Mouse (Mus musculus): ENCODE results near the gene Alppl2. TPM values are rescaled to one million over a fixed set of nuclear protein-coding genes. Genes with fewer than 3 reads are reported as not detected.
A peak's percentile ranks its signal among the peaks of the same experiment; 100 is the strongest.

Alppl2 gene
- 0.53 and 0.83 TPM in 2 replicates for polyA plus RNA-seq (2012; rRNA removed)

GRCm38 (mm10) chr1:87089828-87090227, at the start of gene Alppl2:
Alppl2 (minus strand) TSS chr1:87089928.
- Histone ChIP-seq H3K4me3 (ENCODE audit: control insufficient read depth, insufficient read depth, low read length) (no peak within 1 kb of the TSS), H3K27me3 (ENCODE audit: control insufficient read depth, insufficient read depth, low read length) (no peaks in the 10 kb centered on the region), H3K36me3 (ENCODE audit: control insufficient read depth, insufficient read depth, low read length) (no peaks in the 10 kb centered on the region), H3K27ac (ENCODE audit: control insufficient read depth, insufficient read depth, low read length) (no peak within 1 kb of the TSS), H3K4me1 (replicated peaks; ENCODE audit: control insufficient read depth, insufficient read depth, low read length) (no peaks in the 10 kb centered on the region)
- no peak for DNase-seq
- 81% methylated on average over 4 of the region's 4 CpGs for WGBS
- TF ChIP-seq CTCF (IDR thresholded peaks at IDR 0.05; ENCODE audit: borderline replicate concordance, control insufficient read depth, extremely low read depth, insufficient read depth, low read length, poor library complexity) (no peak), POLR2A (IDR thresholded peaks at IDR 0.05; ENCODE audit: control insufficient read depth, extremely low read depth, insufficient read depth, low read length, poor library complexity) (no peak)

- Histone ChIP-seq H3K36me3 (ENCODE audit: control insufficient read depth, insufficient read depth, low read length) (no peaks in the 10 kb centered on the region), H3K4me1 (replicated peaks; ENCODE audit: control insufficient read depth, insufficient read depth, low read length) (no peaks in the 10 kb centered on the region), H3K27ac (ENCODE audit: control insufficient read depth, insufficient read depth, low read length) (no peak overlapping the region), H3K27me3 (ENCODE audit: control insufficient read depth, insufficient read depth, low read length) (no peaks in the 10 kb centered on the region; the same call in 1 of the 2 replicates), H3K4me3 (ENCODE audit: control insufficient read depth, insufficient read depth, low read length) (no peak overlapping the region)
- no peak for DNase-seq
- WGBS = 85% methylated on average over 4 of the region's 4 CpGs
- no peak for TF ChIP-seq POLR2A (IDR thresholded peaks at IDR 0.05; ENCODE audit: control insufficient read depth, extremely low read depth, insufficient read depth, low read length, poor library complexity)
- no peak for TF ChIP-seq CTCF (IDR thresholded peaks at IDR 0.05; ENCODE audit: borderline replicate concordance, control insufficient read depth, extremely low read depth, insufficient read depth, low read length, poor library complexity)
Measured at GRCm38 (mm10) chr1:87131803-87132202, 42.1 kb upstream of the Alppl2 start.

DNA sequence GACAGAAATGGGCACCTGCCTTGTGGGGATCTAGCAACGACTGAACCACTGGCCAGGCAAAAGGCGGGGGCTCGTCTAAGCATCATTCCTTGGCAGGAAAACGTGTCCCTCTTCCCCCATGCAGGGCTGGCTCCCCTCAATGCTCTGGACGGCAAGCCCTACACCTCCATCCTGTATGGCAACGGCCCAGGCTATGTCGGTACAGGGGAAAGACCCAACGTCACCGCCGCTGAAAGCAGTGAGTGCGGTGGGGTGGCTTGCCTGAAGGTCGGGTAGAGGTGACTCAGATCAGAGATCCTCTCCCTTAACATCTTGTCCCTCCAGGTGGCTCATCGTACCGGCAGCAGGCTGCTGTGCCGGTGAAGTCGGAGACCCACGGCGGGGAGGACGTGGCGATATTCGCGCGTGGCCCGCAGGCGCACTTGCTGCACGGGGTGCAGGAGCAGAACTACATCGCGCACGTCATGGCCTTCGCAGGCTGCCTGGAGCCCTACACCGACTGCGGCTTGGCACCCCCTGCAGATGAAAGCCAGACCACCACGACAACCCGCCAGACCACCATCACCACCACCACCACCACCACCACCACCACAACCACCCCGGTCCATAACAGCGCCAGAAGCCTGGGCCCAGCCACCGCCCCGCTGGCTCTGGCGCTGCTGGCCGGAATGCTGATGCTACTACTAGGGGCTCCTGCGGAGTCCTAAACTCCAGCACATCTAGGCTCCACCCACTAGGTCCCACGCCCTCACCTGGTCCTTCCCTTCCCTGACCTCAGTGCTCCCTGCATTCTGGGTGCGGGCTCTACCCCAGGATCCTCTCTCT, 37.7 kb upstream of the Alppl2 start:
- TF ChIP-seq POLR2A (IDR thresholded peaks at IDR 0.05; ENCODE audit: control insufficient read depth, extremely low read depth, insufficient read depth, low read length, poor library complexity) (no peak), CTCF (IDR thresholded peaks at IDR 0.05; ENCODE audit: borderline replicate concordance, control insufficient read depth, extremely low read depth, insufficient read depth, low read length, poor library complexity) (no peak)
- Histone ChIP-seq H3K4me1 (replicated peaks; ENCODE audit: control insufficient read depth, insufficient read depth, low read length) (no peaks in the 10 kb centered on the region), H3K27me3 (ENCODE audit: control insufficient read depth, insufficient read depth, low read length) (peaks cover 3% of the 10 kb centered on the region; the same call in 1 of the 2 replicates), H3K4me3 (ENCODE audit: control insufficient read depth, insufficient read depth, low read length) (no peak overlapping the region), H3K36me3 (ENCODE audit: control insufficient read depth, insufficient read depth, low read length) (no peaks in the 10 kb centered on the region), H3K27ac (ENCODE audit: control insufficient read depth, insufficient read depth, low read length) (no peak overlapping the region)
- peak; percentile 24 for DNase-seq
- WGBS = 19% methylated on average over 43 of the region's 43 CpGs

DNA sequence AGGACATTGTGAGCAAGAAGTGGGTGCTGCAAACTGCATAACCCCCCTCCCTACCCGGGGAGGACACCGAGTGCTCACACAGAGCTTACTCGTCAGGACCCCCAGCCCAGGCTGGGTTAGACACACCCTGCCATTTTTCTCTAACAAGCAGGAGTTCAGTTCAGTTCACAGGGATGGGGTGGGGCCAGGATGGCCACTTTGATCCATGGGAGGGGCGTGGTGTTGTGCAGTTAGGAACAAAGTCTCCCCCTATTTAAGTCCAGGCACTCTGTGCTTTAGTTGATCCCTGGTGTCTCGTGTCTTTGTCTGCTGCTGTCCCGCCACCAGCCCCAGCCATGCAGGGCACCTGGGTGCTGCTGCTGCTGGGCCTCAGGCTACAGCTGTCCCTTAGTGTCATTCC, 34.9 kb upstream of the Alppl2 start, which contains the start of gene Akp3:
Akp3 (plus strand) TSS at position 301 of the 400 bp plus-strand sequence.
- Histone ChIP-seq H3K36me3 (ENCODE audit: control insufficient read depth, insufficient read depth, low read length) (no peaks in the 10 kb centered on the region), H3K27me3 (ENCODE audit: control insufficient read depth, insufficient read depth, low read length) (peaks cover 3% of the 10 kb centered on the region; the same call in 1 of the 2 replicates), H3K4me1 (replicated peaks; ENCODE audit: control insufficient read depth, insufficient read depth, low read length) (no peaks in the 10 kb centered on the region), H3K27ac (ENCODE audit: control insufficient read depth, insufficient read depth, low read length) (no peak within 1 kb of the TSS), H3K4me3 (ENCODE audit: control insufficient read depth, insufficient read depth, low read length) (no peak within 1 kb of the TSS)
- TF ChIP-seq CTCF (IDR thresholded peaks at IDR 0.05; ENCODE audit: borderline replicate concordance, control insufficient read depth, extremely low read depth, insufficient read depth, low read length, poor library complexity) = no peak
- no peak for TF ChIP-seq POLR2A (IDR thresholded peaks at IDR 0.05; ENCODE audit: control insufficient read depth, extremely low read depth, insufficient read depth, low read length, poor library complexity)
- WGBS = 92% methylated on average over 6 of the region's 6 CpGs
- DNase-seq = no peak

DNA sequence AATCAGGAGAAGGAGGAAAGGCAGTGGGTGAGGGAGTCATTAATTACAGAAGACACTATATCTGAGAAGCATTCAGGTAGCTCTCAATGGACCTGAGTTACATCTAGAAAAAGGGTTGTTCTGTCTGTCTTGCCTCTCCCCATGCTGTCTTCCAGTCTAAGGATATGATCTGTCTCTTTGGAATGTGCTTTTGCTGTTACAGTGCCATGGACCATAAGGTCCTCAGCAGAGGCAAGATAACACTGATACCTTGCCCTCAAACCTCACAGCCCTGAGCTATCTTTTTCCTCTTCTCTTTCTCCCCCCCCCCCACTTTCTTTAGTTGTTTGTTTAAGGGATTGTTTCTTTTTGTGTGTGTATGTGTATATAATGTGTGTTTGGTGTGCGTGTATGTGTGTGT, 25.1 kb upstream of the Alppl2 start:
- TF ChIP-seq CTCF (IDR thresholded peaks at IDR 0.05; ENCODE audit: borderline replicate concordance, control insufficient read depth, extremely low read depth, insufficient read depth, low read length, poor library complexity) (no peak), POLR2A (IDR thresholded peaks at IDR 0.05; ENCODE audit: control insufficient read depth, extremely low read depth, insufficient read depth, low read length, poor library complexity) (no peak)

GRCm38 (mm10) chr1:87111719-87112354, 22.1 kb upstream of the Alppl2 start:
- Histone ChIP-seq H3K27me3 (ENCODE audit: control insufficient read depth, insufficient read depth, low read length) (no peaks in the 10 kb centered on the region), H3K4me1 (replicated peaks; ENCODE audit: control insufficient read depth, insufficient read depth, low read length) (no peaks in the 10 kb centered on the region), H3K27ac (ENCODE audit: control insufficient read depth, insufficient read depth, low read length) (no peak overlapping the region), H3K4me3 (ENCODE audit: control insufficient read depth, insufficient read depth, low read length) (no peak overlapping the region), H3K36me3 (ENCODE audit: control insufficient read depth, insufficient read depth, low read length) (no peaks in the 10 kb centered on the region)
- 62% methylated on average over 9 of the region's 9 CpGs for WGBS
- DNase-seq = no peak
- TF ChIP-seq CTCF (IDR thresholded peaks at IDR 0.05; ENCODE audit: borderline replicate concordance, control insufficient read depth, extremely low read depth, insufficient read depth, low read length, poor library complexity) (no peak), POLR2A (IDR thresholded peaks at IDR 0.05; ENCODE audit: control insufficient read depth, extremely low read depth, insufficient read depth, low read length, poor library complexity) (no peak)

More for the DNA sequence above, 25.1 kb upstream of the Alppl2 start:
- no peak for DNase-seq
- H3K4me3 ChIP-seq (ENCODE audit: control insufficient read depth, insufficient read depth, low read length) = no peak overlapping the region
- H3K36me3 ChIP-seq (ENCODE audit: control insufficient read depth, insufficient read depth, low read length) = no peaks in the 10 kb centered on the region
- WGBS = 100% methylated on average over 1 of the region's 1 CpGs
- H3K4me1 ChIP-seq (replicated peaks; ENCODE audit: control insufficient read depth, insufficient read depth, low read length) = no peaks in the 10 kb centered on the region
- no peak overlapping the region for H3K27ac ChIP-seq (ENCODE audit: control insufficient read depth, insufficient read depth, low read length)
- no peaks in the 10 kb centered on the region for H3K27me3 ChIP-seq (ENCODE audit: control insufficient read depth, insufficient read depth, low read length)
